Mouse (Mus musculus): ENCODE measurements at regions not wholly inside any gene's neighbourhood (a gene's known extent, or its start where the extent isn't known, plus 50 kb on each side); places are given as distances from the start of the nearest gene placed in this dataset.

DNA sequence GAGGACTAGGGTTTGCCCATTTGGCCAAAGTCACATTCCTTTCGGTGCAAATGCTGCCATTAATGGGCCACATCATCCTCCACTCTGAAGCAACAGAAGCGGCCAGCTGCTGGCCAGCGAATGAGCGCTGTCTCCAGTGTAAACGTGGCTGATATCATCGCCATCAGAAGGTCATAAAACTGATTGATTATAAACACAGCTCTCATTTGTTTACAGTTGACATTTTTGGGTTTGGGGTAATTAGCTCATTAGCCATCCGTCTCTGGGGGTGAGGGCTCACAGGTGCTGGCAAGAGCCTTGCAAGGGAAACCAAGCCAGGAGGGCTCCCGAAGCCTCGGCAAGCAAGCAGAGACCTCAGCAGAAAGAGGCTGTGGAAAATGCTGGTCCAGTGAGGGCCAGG, 101.1 kb upstream of the Bmp4 start:
- no peak for TF ChIP-seq GATA1 (IDR thresholded peaks at IDR 0.05; ENCODE audit: borderline replicate concordance, low read length)
- no peak for TF ChIP-seq FLI1 (IDR thresholded peaks at IDR 0.05; ENCODE audit: low read length)
